ENCODE assay signal across 32 mouse cellular contexts in genomic region chrX:23697346-23697745, GRCm38 (mm10). TPM values are rescaled to one million over a fixed set of nuclear protein-coding genes. Genes with fewer than 3 reads are reported as not detected.
DNase-seq lines count a peak whose midpoint lies in the region; ATAC-seq and TF ChIP-seq lines count a peak whose summit lies in the region.
"Had no signal": no experiment of that assay in that cellular context is flagged by ENCODE, and none has a peak within 500 bp of the region (broad histone marks: within the 10 kb centered on the region; RNA-seq: fewer than 3 reads in every experiment).

No protein-coding gene starts in this region.

- H3K4me2 ChIP-seq in myocyte (ENCODE audit: low read depth), result peak overlapping the region; percentile 69
- H3K4me2 ChIP-seq: embryonic facial prominence, embryonic 15.5 days; forebrain, embryonic 12.5 days; heart, embryonic 11.5 days; hindbrain, embryonic 12.5 days; midbrain, embryonic 15.5 days; stomach, embryonic 15.5 days had no signal

- H3K27ac ChIP-seq in embryonic facial prominence, embryonic 10.5 days (replicated peaks), result no peak overlapping the region
- H3K27ac ChIP-seq: embryonic facial prominence, embryonic 15.5 days; forebrain, embryonic 12.5 days; hindbrain, embryonic 12.5 days; hindbrain, postnatal 0 days; macrophage; midbrain, embryonic 10.5 days; midbrain, embryonic 15.5 days; stomach, embryonic 15.5 days had no signal

- H3K36me3 ChIP-seq in myocyte (ENCODE audit: control insufficient read depth, insufficient read depth), result no peaks in the 10 kb centered on the region
- H3K36me3 ChIP-seq in embryonic facial prominence, embryonic 10.5 days (replicated peaks), result no peaks in the 10 kb centered on the region
- H3K36me3 ChIP-seq: embryonic facial prominence, embryonic 15.5 days; forebrain, embryonic 12.5 days; hindbrain, embryonic 12.5 days; midbrain, embryonic 10.5 days; midbrain, embryonic 15.5 days; stomach, embryonic 15.5 days had no signal

- H3ac ChIP-seq in myocyte (ENCODE audit: control insufficient read depth, insufficient read length), result no peak overlapping the region

- H3K79me2 ChIP-seq in myocyte (ENCODE audit: control insufficient read depth, insufficient read depth), result peaks cover 81% of the 10 kb centered on the region

- H3K9me3 ChIP-seq in embryonic facial prominence, embryonic 10.5 days, result no peaks in the 10 kb centered on the region
- H3K9me3 ChIP-seq: embryonic facial prominence, embryonic 15.5 days; forebrain, embryonic 12.5 days; hindbrain, embryonic 12.5 days; midbrain, embryonic 15.5 days; stomach, embryonic 15.5 days had no signal

- 94% methylated on average over 2 of the region's 2 CpGs for WGBS in embryonic facial prominence, embryonic 10.5 days

- H3K27me3 ChIP-seq in myocyte (ENCODE audit: control insufficient read depth, insufficient read depth, insufficient read length), result no peaks in the 10 kb centered on the region
- no peaks in the 10 kb centered on the region for H3K27me3 ChIP-seq in embryonic facial prominence, embryonic 10.5 days (replicated peaks; ENCODE audit: low read depth, poor library complexity, severe bottlenecking)
- H3K27me3 ChIP-seq: CH12.LX; embryonic facial prominence, embryonic 15.5 days; forebrain, embryonic 12.5 days; hindbrain, embryonic 12.5 days; midbrain, embryonic 15.5 days; stomach, embryonic 15.5 days had no signal

- no peak for TF ChIP-seq POLR2A in myocyte (IDR thresholded peaks at IDR 0.05; ENCODE audit: insufficient read length, low read depth)

- peak; percentile 50 for DNase-seq in 416B (ENCODE audit: low read depth)
- peak; percentile 51 for DNase-seq in CD4-positive helper T cell, adult 2 months (ENCODE audit: low read depth, low spot score)
- peak; percentile 63 for DNase-seq in induced T-regulatory cell, adult 2 months (ENCODE audit: low read depth)
- DNase-seq in urinary bladder, adult 18-20 months (ENCODE audit: low spot score in 2 of 2), result no peak
- DNase-seq in embryonic facial prominence, embryonic 10.5 days (ENCODE audit: low spot score), result no peak
- DNase-seq: adrenal gland, postnatal 14 days; cerebellum, adult 11 months; cerebellum, adult 9-11 months; gastrocnemius, postnatal 36 days; heart, adult 18-20 months; heart, postnatal 36 days; kidney, adult 9 months; kidney, postnatal 14 days; layer of hippocampus, adult 9-11 months; lung, adult 2 months; lung, postnatal 10 days; retina, postnatal 1 day; right cerebral cortex, postnatal 14 days; thymus, postnatal 14 days had no signal

- no peak for ATAC-seq in monocyte, adult 5-6 weeks (replicated peaks; ENCODE audit: insufficient number of reproducible peaks, low FRiP score, low TSS enrichment, poor library complexity, severe bottlenecking)
- ATAC-seq: hindbrain, postnatal 0 days; intestine, postnatal 0 days; midbrain, embryonic 15.5 days had no signal

- peak overlapping the region; percentile 85 for H3K4me3 ChIP-seq in myocyte
- H3K4me3 ChIP-seq in embryonic facial prominence, embryonic 10.5 days, result no peak overlapping the region
- H3K4me3 ChIP-seq: embryonic facial prominence, embryonic 15.5 days; forebrain, embryonic 12.5 days; hindbrain, embryonic 12.5 days; midbrain, embryonic 10.5 days; midbrain, embryonic 15.5 days; stomach, embryonic 15.5 days had no signal

- H3K4me1 ChIP-seq in embryonic facial prominence, embryonic 10.5 days, result no peaks in the 10 kb centered on the region
- H3K4me1 ChIP-seq: embryonic facial prominence, embryonic 15.5 days; forebrain, embryonic 12.5 days; hindbrain, embryonic 12.5 days; midbrain, embryonic 10.5 days; midbrain, embryonic 15.5 days; stomach, embryonic 15.5 days had no signal

TF ChIP-seq in myocyte, 11 proteins besides CTCF, POLR2A, EP300 and RAD21:
- TF ChIP-seq TCF12 (IDR thresholded peaks at IDR 0.05; ENCODE audit: insufficient read depth, poor library complexity, severe bottlenecking) (no peak), MAX (IDR thresholded peaks at IDR 0.05; ENCODE audit: low read depth) (no peak), SRF (IDR thresholded peaks at IDR 0.05; ENCODE audit: control insufficient read depth, insufficient read length, low read depth) (no peak), REST (IDR thresholded peaks at IDR 0.05; ENCODE audit: insufficient read depth, insufficient read length) (no peak), POLR2AphosphoS2 (IDR thresholded peaks at IDR 0.05; ENCODE audit: insufficient read length, low read depth) (no peak), MYOG (IDR thresholded peaks at IDR 0.05; ENCODE audit: control insufficient read depth in 1 of 3, insufficient read depth in 1 of 3, insufficient read length in 2 of 3, low read depth in 2 of 3) (no peak), E2F4 (IDR thresholded peaks at IDR 0.05; ENCODE audit: insufficient read depth) (no peak), MYOD1 (IDR thresholded peaks at IDR 0.05; ENCODE audit: control insufficient read depth in 1 of 3, insufficient read length in 2 of 3, low read depth in 2 of 3) (no peak), USF1 (IDR thresholded peaks at IDR 0.05; ENCODE audit: low read depth) (no peak), TCF3 (IDR thresholded peaks at IDR 0.05; ENCODE audit: insufficient read length, low read depth) (no peak), CEBPB (IDR thresholded peaks at IDR 0.05; ENCODE audit: insufficient read depth, poor library complexity, severe bottlenecking) (no peak)
TF ChIP-seq in myocyte: peak in this region for 0.

RNA-seq across cellular contexts. Expression of gene Wdr44, which starts 4.5 kb away (rescaled TPM):
- 8.1 TPM for polyA plus RNA-seq in myocyte (2012; fragmentation: generic; extraction: Trizol)
- total RNA-seq in monocyte, adult 5-6 weeks (2017), result 25.8 to 50.2 TPM (median 36.4 TPM) in 3 replicates
- 4.4 and 4.8 TPM in 2 replicates for polyA plus RNA-seq in embryonic facial prominence, embryonic 10.5 days (2016; fragmentation: Nextera tagmentation; extraction: Ambion mirVana)

Comparison
In these comparisons a context has a peak if more than half of its experiments do, and no peak if none do; other contexts are left out.
1. DNase-seq: peak in 416B (single experiment), CD4-positive helper T cell, adult 2 months (single experiment) and induced T-regulatory cell, adult 2 months (single experiment); none in urinary bladder, adult 18-20 months (0 of 2) and embryonic facial prominence, embryonic 10.5 days (single experiment).